Mouse (Mus musculus): ENCODE measurements around the gene Dapp1.
"Not testable (repeated sequence)": the region's sequence is repeated elsewhere in the genome, so short reads cannot be mapped to it uniquely, and the experiment has no call there.

Dapp1 gene

DNA sequence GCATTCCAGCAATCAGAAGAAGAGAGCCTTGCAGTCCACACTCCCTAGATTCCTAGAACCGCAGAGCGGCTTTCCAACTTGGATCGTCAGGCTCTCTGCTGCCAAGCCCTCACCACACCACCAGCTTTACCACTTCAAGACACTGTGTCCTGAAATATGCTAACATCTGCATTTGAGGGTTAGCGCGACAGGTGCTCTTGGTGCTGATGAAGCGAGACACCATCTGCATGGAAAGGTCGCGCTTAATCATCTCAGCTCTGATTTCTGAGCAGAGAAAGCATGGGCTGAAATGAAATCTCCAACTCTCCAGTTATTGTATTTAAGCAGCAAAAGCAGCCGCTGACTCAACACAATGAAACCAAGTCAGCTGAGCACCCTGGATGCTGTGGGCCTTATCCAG, 8.1 kb upstream of the Dapp1 start:
- DNase-seq (ENCODE audit: low spot score) = no peak

DNA sequence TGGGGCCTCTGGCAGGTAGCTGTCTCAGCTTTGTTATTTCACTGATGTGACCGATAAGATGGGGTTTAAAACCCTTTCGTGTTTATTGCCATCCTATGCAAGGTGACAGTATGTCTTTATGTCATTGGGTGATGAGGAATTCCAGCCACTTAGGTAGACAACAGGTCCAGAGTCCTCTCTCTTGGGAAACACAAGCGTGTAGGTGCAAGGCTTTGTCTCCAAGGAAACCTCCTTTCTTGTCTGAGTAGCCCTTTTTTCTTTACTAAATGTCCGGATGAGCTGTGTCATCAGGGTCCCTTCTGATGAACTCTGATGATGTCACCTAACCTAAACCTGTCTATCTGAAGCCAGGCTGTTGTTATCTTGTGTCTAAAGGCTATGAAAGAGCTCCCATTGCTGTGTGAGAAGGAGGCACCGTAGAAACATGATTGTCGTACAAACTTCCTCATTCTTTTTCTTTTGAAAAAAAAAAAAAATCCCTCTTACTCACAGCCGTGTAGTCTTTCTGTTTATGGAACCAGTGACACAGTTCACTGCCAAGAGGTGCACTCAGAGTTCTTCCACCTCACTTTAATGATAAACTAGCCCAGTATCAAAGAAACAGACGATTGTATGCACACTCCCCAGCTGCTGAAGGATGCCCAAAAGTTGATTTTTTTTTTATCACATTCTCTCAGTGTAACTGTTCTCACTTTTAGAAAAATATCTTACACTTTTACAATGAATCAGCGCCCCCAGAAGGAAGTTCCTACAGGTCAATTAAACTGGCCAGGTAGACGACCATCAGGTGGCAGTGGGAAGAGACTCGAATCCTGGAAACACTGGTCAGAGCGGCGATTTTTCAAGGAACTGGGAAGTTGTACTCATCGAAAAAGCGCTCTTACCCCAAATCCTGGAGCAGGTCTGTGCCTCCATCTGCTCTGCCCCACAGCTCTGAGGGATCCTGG, 637 bp downstream of the Dapp1 start:
- no peak for DNase-seq (ENCODE audit: low spot score)

DNA sequence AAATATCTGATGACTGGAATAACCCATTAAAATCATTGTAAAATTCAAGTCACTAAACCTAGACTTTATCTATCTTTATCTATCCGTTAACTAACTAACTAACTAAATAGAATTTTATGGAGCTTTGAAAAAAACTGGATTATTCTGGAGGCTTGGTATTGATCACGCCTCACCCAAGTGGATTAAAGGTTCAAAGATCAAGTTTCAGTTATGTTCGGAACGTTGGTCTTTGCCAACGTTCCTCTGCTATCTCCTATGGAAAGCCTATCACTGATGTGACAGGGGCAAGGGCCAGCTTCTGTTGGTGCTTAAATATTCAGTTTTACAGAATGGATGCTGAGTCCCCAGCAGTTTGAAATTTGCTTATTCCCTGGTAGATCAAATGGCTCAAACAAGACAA, 3.1 kb downstream of the Dapp1 start:
- DNase-seq (ENCODE audit: low spot score) = no peak

DNA sequence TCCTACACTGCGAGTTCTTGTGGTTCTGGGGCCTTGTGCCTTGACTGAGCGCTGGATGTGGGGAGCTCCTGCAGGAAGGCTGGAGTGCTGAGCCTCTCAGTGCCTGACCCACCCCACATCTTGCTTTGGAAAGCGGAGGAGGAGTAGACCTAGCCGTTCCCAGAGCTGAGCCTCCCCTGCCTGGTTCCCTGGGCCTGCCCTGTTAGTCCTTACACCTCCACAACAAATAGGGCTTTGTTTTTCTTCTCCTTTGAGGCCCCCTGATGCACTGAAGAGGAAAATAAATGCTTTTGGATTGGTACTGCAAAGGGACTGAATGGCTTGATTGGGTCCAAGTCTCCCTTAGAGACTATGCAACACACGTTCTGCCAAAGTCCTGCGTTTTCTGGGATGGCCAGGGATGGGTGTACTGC, 3.7 kb downstream of the Dapp1 start:
- no peak for DNase-seq (ENCODE audit: low spot score)

DNA sequence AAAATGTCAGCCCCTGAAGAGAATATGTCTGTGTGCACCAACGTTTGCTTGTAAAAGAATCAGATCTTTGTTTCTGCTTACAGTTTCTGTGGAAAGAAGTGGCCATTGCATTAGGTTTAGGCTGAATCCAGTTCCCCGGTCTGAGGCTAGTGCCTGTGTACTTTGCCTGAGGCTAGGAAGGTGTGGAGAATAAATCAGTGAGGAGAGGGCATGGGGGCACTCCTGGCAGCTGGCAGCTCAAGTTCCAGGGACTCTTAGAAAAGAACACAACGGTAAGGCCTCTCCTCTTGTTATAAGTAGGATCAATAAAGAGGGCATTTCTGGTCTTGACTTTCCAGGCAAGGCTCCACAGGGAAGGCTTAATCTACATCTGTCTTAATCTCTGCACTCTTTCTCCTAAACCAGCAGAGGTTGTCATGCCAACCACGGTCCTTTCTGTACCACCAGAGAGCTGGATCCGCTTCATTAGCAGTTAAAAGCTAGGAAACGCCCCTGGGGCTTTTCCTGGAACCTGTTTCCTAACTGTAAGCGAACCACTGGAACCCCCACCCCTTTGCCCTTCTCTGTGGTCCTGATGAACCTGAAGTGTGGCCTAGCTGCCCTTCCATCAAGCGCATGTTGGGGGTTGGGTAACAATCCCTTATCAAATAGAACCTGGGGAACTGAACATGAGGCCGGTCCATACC, 4.3 kb downstream of the Dapp1 start:
- no peak for DNase-seq (ENCODE audit: low spot score)

DNA sequence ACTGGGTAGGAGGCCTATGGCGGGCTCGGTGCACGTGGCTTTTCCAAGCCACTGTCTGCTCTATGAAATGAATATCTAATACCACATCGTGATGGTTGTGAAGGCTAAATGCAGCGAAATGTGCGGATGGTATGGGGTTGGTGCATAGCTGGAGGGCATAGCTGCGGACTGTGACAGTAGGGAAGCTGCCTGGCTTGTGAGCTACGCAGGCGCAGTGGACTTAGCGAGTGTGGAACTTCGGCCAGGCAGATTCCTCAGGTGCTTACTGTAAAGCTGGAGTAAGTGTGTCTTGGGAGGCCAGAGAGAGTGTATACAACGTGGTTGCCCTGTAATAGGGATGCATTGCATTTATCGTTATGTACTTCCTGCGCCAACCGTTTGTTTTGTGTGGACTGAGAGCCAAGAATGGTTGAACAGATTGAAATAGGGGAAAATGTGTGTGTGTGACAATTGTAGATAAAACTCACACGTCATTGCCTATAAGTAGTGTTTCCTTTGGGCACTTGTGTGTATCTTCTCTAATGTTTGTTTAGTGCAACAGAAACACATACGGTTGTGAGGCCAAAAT, 5.4 kb downstream of the Dapp1 start:
- DNase-seq (ENCODE audit: low spot score) = no peak

DNA sequence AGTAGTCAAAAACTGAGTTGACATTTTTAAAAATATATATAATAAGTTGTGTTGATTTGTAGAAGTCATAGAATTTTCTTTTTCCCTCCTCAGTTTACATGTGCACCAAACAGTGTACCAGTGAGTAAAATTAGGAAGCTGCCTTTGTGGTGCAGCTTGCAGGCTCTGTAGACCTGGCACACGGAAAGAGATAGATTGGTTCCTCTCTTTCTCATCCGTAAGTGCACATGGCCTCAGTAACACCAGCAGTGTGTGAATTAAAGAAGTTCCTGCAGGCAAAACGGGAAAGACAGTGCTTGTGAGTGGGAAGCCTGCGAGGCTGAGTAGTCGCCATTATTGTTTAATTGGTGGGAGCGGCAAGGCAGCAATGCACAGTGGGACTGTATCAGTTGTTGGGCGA, 5.9 kb downstream of the Dapp1 start:
- no peak for DNase-seq (ENCODE audit: low spot score)

DNA sequence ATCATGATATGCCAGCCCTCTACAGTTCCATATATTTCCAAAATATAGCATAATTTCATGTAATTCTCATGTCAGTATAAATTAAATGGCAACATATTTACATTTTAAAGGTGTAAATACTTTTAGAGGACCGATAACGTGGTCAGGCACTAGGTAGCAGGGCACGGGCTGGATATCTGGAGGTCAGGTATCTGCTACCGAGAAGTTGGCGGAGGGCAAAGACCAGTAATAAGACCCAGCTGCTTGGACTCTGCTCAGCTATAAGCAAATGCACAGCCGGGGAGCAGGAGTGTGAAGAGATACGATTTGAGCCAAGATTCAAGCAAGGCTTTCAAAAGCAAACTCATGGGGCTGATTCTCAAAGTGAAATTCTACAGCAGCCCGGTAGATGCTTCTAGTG, 7.0 kb downstream of the Dapp1 start:
- DNase-seq (ENCODE audit: low spot score) = no peak

DNA sequence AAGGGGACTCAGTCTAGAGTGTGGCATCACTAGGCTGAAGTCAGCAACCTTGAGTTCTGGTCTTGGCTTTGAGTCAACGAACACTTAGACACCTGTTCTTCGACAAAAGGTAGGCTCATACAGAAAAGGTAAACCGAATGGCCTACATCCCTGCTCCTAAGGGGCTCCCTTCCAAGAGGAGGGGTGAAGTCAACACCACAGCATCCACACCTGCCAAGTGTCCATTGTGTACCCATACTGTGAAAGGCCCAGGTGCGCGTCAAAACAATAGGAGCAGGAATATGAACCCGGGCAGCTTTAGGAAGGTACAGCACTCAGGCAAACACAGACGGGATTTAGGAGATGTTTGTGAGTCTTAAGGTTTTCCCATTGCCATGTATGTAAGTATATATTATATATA, 8.4 kb downstream of the Dapp1 start:
- no peak for DNase-seq (ENCODE audit: low spot score)

DNA sequence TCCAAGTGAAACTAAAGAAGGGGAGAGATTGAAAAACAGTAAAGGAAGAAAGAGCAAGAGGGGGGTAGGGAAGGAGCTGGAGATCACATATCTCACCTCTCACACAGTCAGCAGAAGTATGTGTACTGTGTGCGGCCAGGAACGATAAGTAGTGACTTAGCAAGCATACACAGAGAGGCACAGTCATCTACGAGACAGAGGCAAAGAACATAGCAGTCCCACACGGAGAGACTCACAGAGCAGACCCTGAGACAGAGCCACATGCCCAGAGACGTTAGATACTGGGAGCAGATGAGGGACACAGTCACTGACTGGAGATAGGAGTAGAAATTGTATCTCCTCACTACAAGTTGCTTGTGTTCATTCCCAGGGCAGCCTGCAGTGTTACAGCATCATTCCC, 9.1 kb downstream of the Dapp1 start:
- DNase-seq (ENCODE audit: low spot score) = no peak

DNA sequence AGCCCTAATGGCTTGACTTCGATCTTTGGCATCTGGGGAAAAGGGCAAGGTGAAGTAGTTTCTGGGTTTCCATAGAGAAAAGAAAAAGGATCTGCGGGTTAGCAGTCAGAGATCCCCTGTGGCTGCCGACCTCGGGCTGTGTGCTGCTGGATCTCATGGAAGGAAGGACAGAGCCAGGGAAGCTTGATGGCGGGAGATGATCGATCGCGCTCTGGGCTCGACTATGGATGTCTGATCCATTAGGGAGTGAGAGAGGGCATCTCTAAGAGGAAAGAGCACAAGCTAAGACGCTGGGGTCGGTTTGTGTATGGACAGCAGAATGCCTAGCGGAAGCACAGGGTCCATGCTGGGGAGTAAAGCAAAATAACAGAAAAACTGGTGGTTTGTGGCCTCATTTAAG, 11.4 kb downstream of the Dapp1 start:
- DNase-seq (ENCODE audit: low spot score) = no peak

DNA sequence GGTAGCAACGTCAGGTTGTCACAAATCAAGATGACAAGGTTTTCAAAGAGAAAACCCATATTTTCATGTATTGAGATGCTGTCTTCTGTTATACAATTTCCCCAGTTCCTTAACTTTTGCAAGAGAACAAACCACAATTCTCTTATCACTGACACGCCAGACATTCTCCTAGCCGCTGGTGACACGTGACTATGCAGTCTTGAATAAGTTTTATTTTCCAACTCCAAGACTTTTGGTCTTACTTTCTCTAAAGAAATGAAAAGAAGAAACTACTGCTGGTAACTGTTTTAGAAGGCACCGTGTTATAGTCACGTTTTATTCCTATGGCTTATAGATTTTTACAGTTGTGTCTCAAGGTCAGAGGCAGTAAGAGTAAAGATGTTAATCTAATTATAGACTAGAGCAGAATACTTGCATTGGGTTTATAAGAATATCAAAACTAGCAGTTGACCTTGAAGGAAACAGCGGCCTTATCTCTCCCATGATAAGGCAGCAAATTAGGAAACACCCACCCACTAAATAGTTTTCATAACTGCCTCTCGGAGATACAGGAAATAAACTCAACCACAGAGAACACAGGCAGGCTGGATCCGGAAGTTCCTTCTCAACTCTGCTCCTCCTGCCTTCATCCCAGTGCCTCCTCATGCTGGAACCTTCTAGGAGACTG, 12.4 kb downstream of the Dapp1 start:
- no peak for DNase-seq (ENCODE audit: low spot score)

DNA sequence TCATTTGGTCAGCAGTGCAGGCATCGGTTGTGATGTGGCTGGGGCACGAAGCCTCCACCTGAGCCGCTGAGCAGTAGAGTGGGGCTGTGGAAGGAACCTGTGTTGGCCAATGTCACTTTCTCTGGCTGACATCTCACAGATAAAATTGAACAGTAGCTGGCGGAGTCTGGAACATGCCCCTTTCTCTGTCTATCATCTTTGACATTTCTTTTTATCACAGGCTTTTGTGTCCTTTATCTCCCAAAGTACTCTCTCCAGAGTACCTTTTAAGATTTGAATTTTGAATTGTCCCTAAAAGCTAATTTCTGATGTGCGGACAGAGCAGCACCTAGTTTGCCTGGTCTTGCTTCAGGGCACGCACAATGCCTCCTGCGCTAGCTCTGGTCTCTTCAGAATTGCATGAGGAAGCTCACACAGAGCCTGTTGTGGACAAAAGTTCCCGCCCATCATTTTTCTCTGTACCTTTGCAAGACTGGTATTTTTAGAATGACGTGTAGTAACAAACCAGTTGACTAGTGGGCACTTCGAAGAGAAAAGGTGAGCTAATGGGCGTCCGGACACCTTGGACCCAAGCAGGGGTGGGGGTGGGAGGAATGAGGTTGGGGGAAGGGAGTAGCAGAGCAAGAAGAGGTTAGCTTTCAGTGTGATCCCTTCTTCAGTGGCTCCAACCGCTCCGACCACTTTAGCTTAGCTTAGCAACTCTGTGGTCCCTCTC, 13.1 kb downstream of the Dapp1 start:
- DNase-seq (ENCODE audit: low spot score) = no peak

DNA sequence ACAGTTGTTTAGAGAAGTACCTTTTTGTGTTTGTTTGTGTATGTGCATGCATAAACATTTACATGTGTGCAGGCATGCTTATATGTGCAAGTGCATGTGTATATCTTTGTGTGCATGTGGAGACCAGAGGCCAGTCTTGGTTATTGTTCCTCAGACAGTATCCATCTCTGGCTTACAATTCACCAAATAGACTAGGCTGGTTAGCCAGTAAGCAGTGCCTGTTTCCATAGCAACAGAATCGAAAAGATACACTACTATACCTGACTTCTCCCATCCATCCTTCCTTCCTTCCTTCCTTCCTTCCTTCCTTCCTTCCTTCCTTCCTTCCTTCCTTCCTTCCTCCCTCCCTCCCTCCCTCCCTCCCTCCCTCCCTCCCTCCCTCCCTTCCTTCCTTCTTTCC, 17.3 kb downstream of the Dapp1 start:
- DNase-seq (ENCODE audit: low spot score) = not testable (repeated sequence)

DNA sequence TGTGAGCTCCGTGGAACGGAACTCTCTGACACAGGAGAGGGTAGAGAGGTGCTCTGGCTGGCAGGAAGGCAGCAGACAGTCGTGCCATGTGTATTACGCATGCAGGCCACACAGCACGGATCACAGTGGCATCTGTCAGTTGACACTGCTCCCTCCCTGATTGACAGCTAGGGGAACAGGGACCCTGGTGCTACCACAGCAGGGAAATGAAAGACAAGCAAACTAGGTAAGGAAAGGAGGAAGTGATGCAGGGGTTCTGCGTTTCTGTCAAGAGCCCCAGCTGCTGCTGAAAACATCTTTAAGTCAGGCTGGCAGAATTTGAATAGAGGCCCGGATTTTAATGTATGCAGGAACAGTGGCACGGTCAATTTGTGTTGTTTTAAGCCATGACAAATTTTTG, 17.8 kb downstream of the Dapp1 start:
- DNase-seq (ENCODE audit: low spot score) = no peak

DNA sequence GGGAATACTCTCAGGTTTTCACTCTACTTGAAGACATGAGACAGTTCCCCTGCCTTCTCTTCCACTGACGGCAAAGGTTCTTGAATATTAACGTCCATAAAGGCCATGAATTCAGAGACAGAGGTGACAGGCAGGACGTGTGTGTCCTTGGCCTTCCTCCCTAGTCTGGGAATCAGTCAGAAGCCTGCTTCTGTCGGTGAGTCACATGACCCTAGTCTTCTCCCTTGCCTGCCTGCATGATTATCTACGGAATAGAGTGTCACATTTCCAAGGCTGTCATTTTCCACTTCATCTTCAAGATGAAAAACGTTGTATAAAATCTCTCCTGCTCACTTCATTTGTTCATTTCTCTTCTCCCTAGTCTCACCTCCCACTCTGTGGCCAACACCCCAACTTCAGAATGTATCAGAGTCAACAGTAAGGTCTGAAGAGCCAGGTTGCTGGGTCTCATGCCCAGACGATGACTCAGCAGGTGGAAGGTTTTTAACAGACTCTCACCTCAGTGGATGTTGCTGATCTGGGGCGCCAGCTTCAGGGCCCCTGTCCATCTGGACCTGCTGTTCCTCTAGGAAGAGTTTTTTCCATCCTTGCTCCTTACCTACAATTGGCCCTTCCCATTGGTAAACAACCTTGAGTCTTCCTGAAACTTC, 19.5 kb downstream of the Dapp1 start:
- DNase-seq (ENCODE audit: low spot score) = no peak

DNA sequence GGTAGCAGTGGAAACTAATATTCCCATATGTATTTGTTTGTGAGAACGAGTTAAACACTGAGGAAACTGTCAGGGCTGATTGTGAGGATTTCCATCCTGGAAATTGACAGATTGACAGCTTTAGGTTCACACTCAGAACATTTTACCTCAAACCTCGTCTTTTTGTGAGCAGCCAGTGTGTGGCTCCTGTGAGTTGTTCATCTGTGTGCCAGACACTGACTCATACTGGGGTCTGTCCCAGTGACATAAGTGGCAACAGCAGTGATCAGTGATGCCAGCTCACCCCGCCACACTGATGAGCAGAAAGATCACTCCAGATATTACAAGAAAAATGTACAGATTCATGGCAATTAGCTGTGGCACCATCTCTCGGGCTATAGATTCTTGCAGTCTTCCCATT, 21.9 kb downstream of the Dapp1 start:
- no peak for DNase-seq (ENCODE audit: low spot score)

DNA sequence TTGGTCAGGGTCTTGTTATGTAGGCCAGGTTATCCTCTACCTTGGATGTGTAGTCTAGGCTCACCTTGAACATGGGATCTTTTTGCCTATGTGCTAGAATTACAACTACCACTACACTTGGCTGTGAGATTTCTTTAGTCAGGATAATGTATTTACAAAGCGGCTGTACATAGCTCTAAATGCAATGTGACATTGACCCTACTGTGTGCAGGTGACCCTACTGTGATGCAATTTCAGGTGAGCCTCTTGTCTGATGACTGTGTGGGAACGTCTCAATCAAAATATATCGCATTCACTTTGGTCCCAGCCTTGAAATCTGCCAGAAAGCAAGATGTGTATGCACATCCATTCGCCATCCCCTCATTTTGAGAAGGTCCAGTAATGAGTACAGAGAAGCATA, 23.0 kb downstream of the Dapp1 start:
- no peak for DNase-seq (ENCODE audit: low spot score)

DNA sequence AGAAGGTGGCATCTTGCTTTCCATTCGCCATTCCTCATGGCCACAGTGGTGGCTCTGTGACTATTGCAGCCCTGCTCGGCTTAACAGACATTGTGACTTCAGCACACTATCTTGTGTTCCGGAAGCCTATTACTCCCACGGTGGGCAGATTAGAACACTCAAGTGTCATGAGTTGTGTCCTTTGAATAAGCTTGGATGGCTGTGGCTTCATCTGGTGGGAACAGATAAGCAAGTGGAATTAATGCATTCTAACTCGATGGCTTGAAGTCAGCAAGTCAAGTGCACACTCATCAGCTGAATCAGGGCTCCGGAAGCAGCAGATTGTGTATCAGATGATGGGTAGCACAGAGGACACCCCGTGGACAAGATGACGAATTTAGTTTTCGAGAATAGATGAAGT, 23.5 kb downstream of the Dapp1 start:
- DNase-seq (ENCODE audit: low spot score) = no peak

DNA sequence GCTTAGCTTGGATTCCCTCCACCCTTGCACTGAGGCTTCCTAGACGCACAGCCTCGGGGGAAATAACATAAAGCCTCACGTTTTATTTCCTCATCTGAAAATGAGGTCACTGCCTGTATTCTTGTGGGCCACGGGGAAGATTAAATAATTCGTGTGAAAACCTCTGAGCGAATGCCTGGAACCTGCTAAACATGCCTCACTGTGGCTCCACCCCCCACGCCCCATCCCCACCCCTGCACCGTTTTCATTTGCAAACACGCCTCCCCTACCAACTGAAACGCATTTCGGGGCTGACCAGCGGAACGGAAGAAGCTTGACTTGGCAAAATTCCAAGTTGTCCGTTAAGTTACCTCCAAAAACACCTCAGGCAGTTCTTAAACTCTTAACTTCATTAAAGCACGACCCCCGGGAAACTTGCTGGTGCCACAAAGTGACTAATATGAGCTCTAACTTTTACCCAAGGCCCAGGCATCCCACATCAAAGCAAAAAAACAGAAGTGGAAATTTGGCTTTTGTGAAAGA, 25.7 kb downstream of the Dapp1 start:
- no peak for DNase-seq (ENCODE audit: low spot score)

DNA sequence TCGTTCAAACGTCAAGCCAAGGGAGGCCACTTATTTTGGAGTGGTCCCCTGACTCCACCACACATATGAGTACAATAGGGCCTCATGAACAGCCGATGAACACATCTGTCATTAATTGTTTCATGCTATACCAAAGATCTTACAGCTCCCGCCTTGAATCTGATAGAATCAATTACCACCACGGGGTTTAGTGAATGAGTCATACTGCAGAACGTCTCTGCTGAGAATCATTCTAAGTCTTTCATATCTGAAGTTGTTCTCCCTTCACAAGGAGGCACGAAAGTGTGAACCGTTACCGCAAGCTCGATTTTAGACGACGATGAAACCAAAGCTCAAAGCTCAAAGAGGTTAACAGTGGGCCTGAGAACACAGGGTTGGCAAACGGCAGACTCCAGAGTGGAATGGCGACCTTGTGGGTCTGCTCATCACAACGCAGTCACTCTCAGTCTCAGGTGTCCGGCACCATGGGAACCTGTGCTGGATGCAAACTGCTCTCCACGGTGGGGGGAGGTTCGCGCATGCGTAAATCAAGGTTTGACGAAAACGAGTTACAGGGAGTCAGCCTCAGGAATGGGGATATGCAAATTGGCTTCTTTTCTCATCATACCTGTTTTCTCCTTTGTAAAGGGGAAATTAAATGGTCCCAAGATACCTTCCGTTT, 27.0 kb downstream of the Dapp1 start:
- no peak for DNase-seq (ENCODE audit: low spot score)

Measured in ovary, postnatal 14 days (tissue).